Mouse (Mus musculus) neural tube, embryonic 14.5 days (tissue): Measurements from ENCODE around the gene Olfr58. TPM values are rescaled to one million over a fixed set of nuclear protein-coding genes. Genes with fewer than 3 reads are reported as not detected.
"Not testable (repeated sequence)": the region's sequence is repeated elsewhere in the genome, so short reads cannot be mapped to it uniquely, and the experiment has no call there.

Experiments used
- ATAC-seq: fragments of 200-750 bp; cut with Nextera tagmentation; 2 replicates; pipeline ENCODE4 v1.8.0; 2017; ENCODE audit warnings: low read depth, mild to moderate bottlenecking, moderate TSS enrichment, moderate library complexity
- H3K27ac ChIP-seq: fragments of 300-500 bp; sonication (generic); 2 replicates; pipeline ENCODE4 v1.5.1; 2014; ENCODE audit warnings: low read depth, mild to moderate bottlenecking, control low read depth, low read length, moderate library complexity, mixed read lengths
- H3K27me3 ChIP-seq: fragments of 300-500 bp; sonication (generic); 2 replicates; pipeline ENCODE4 v1.6.1; 2014; ENCODE audit warnings: low read length; ENCODE audit not compliant: control insufficient read depth, insufficient read depth
- H3K36me3 ChIP-seq: fragments of 300-500 bp; sonication (generic); 2 replicates; pipeline ENCODE4 v1.6.1; 2014; ENCODE audit warnings: low read length, mixed read lengths; ENCODE audit not compliant: control insufficient read depth, insufficient read depth
- H3K4me1 ChIP-seq: fragments of 300-500 bp; sonication (generic); 2 replicates; pipeline ENCODE4 v1.6.1; 2014; ENCODE audit warnings: low read length; ENCODE audit not compliant: control insufficient read depth, insufficient read depth
- H3K4me2 ChIP-seq: fragments of 300-500 bp; sonication (generic); 2 replicates; pipeline ENCODE4 v1.6.1; 2014; ENCODE audit warnings: mild to moderate bottlenecking, low read depth, low read length, control low read depth
- H3K4me3 ChIP-seq: fragments of 300-500 bp; sonication (generic); 2 replicates; pipeline ENCODE4 v1.5.1; 2014; ENCODE audit warnings: low read depth, low read length, control low read depth, mixed read lengths
- H3K9ac ChIP-seq: fragments of 300-500 bp; sonication (generic); replicated peaks from 2 replicates; pipeline ENCODE4 v1.6.1; 2014; ENCODE audit warnings: low read depth, mild to moderate bottlenecking, control low read depth, low read length, mixed read lengths
- H3K9me3 ChIP-seq: fragments of 300-500 bp; sonication (generic); 2 replicates; pipeline ENCODE4 v1.6.1; 2016; ENCODE audit warnings: low read length; ENCODE audit not compliant: control insufficient read depth
- WGBS: fragments of 180-500 bp; shearing (Covaris S2); extraction: QIAGEN DNeasy Blood & Tissue Kit; methylation state at CpG from one replicate; pipeline ENCODE4 v1.1.7; 2014; 5-methylcytosine and 5-hydroxymethylcytosine counted together
- polyA plus RNA-seq: library from polyadenylated mRNA; unstranded; fragments of >200 nt; fragmentation: Nextera tagmentation; extraction: Ambion mirVana; gene quantifications from 2 replicates; pipeline ENCODE4 v1.2.1, GENCODE M21; 2014

The Olfr58 gene
- polyA plus RNA-seq = not detected in 2 replicates

- H3K27me3 ChIP-seq = no peaks in the 10 kb centered on the region
- H3K36me3 ChIP-seq = no peaks in the 10 kb centered on the region
- H3K9ac ChIP-seq = no peak within 1 kb of the TSS
- H3K27ac ChIP-seq = no peak within 1 kb of the TSS
- ATAC-seq = no peak
- no peaks in the 10 kb centered on the region for H3K9me3 ChIP-seq
- no peak within 1 kb of the TSS for H3K4me3 ChIP-seq
- no peak within 1 kb of the TSS for H3K4me2 ChIP-seq
- H3K4me1 ChIP-seq = no peaks in the 10 kb centered on the region
Measured at GRCm38 (mm10) chr9:19779983-19780382, at the start of gene Olfr58. Gene Olfr58 (plus strand): TSS chr9:19780283.

GRCm38 (mm10) chr9:19769136-19769535, 10.9 kb upstream of the Olfr58 start:
- WGBS = 88% methylated on average over 14 of the region's 14 CpGs
- H3K36me3 ChIP-seq = no peaks in the 10 kb centered on the region
- H3K4me3 ChIP-seq = no peak overlapping the region
- no peaks in the 10 kb centered on the region for H3K4me1 ChIP-seq
- no peak for ATAC-seq
- H3K27ac ChIP-seq = no peak overlapping the region
- no peak overlapping the region for H3K4me2 ChIP-seq
- no peaks in the 10 kb centered on the region; the same call in 1 of the 2 replicates for H3K9me3 ChIP-seq
- no peaks in the 10 kb centered on the region for H3K27me3 ChIP-seq
- H3K9ac ChIP-seq = no peak overlapping the region

GRCm38 (mm10) chr9:19769701-19770100, 10.4 kb upstream of the Olfr58 start:
- H3K27me3 ChIP-seq = no peaks in the 10 kb centered on the region
- WGBS = 93% methylated on average over 14 of the region's 14 CpGs
- no peak for ATAC-seq
- H3K4me2 ChIP-seq = no peak overlapping the region
- no peak overlapping the region for H3K4me3 ChIP-seq
- H3K9me3 ChIP-seq = no peaks in the 10 kb centered on the region; the same call in 1 of the 2 replicates
- H3K36me3 ChIP-seq = no peaks in the 10 kb centered on the region
- H3K27ac ChIP-seq = no peak overlapping the region
- H3K9ac ChIP-seq = no peak overlapping the region
- no peaks in the 10 kb centered on the region for H3K4me1 ChIP-seq

- no peaks in the 10 kb centered on the region for H3K4me1 ChIP-seq
- WGBS = 79% methylated on average over 1 of the region's 1 CpGs
- no peak for ATAC-seq
- H3K9me3 ChIP-seq = no peaks in the 10 kb centered on the region; the same call in 1 of the 2 replicates
- H3K4me2 ChIP-seq = no peak overlapping the region
- H3K36me3 ChIP-seq = no peaks in the 10 kb centered on the region
- no peak overlapping the region for H3K9ac ChIP-seq
- no peak overlapping the region for H3K27ac ChIP-seq
- H3K27me3 ChIP-seq = no peaks in the 10 kb centered on the region
- no peak overlapping the region for H3K4me3 ChIP-seq
Measured at GRCm38 (mm10) chr9:19803000-19803399, 22.9 kb downstream of the Olfr58 start.

GRCm38 (mm10) chr9:19804606-19805005, 24.5 kb downstream of the Olfr58 start, which contains the start of gene Olfr859:
Gene Olfr859 (plus strand): TSS chr9:19804906.
- H3K4me3 ChIP-seq, H3K4me1 ChIP-seq, H3K27ac ChIP-seq, H3K9me3 ChIP-seq, ATAC-seq, H3K4me2 ChIP-seq, H3K9ac ChIP-seq, H3K36me3 ChIP-seq, H3K27me3 ChIP-seq: not testable (repeated sequence)
- 70% methylated on average over 1 of the region's 1 CpGs for WGBS

Other genes with a start within 250 kb of the Olfr58 start
- not detected in 2 replicates for gene Olfr853, start 239.2 kb upstream of the Olfr58 start, polyA plus RNA-seq
- not detected in 2 replicates for gene Olfr854, start 212.9 kb upstream of the Olfr58 start, polyA plus RNA-seq
- gene Olfr855, start 197.7 kb upstream of the Olfr58 start, polyA plus RNA-seq = not detected in 2 replicates
- gene Zfp317, start 158.2 kb upstream of the Olfr58 start, polyA plus RNA-seq = 37.6 and 41.8 TPM in 2 replicates
- not detected in 2 replicates for gene Olfr857, start 70.8 kb upstream of the Olfr58 start, polyA plus RNA-seq
- gene Olfr859, start 24.6 kb downstream of the Olfr58 start, polyA plus RNA-seq = not detected in 2 replicates
- not detected in 2 replicates for gene Olfr860, start 69.5 kb downstream of the Olfr58 start, polyA plus RNA-seq
- not detected in 2 replicates for gene Olfr862, start 107.7 kb downstream of the Olfr58 start, polyA plus RNA-seq
- gene Olfr77, start 136.6 kb downstream of the Olfr58 start, polyA plus RNA-seq = 0.15 and 0.20 TPM in 2 replicates
- gene Olfr866, start 247.8 kb downstream of the Olfr58 start, polyA plus RNA-seq = not detected in 2 replicates